Mouse (Mus musculus) layer of hippocampus, adult 8-10 months (tissue): ENCODE measurements around the gene Wdr81. TPM values are rescaled to one million over a fixed set of nuclear protein-coding genes. Genes with fewer than 3 reads are reported as not detected.

Source experiments
- DNase-seq, 2 experiments: peaks; one replicate each; pipeline ENCODE4 v3.0.0; 2022; ENCODE audit warnings: low spot score in 2 of 2
- total RNA-seq, 4 experiments: library from RNA; stranded (reverse); gene quantifications; 2 replicates each; pipeline ENCODE4 v1.2.4; 2022

Gene Wdr81
- total RNA-seq: 10 to 100 TPM; 23.5 to 25.3 (median 24.3) TPM

DNA sequence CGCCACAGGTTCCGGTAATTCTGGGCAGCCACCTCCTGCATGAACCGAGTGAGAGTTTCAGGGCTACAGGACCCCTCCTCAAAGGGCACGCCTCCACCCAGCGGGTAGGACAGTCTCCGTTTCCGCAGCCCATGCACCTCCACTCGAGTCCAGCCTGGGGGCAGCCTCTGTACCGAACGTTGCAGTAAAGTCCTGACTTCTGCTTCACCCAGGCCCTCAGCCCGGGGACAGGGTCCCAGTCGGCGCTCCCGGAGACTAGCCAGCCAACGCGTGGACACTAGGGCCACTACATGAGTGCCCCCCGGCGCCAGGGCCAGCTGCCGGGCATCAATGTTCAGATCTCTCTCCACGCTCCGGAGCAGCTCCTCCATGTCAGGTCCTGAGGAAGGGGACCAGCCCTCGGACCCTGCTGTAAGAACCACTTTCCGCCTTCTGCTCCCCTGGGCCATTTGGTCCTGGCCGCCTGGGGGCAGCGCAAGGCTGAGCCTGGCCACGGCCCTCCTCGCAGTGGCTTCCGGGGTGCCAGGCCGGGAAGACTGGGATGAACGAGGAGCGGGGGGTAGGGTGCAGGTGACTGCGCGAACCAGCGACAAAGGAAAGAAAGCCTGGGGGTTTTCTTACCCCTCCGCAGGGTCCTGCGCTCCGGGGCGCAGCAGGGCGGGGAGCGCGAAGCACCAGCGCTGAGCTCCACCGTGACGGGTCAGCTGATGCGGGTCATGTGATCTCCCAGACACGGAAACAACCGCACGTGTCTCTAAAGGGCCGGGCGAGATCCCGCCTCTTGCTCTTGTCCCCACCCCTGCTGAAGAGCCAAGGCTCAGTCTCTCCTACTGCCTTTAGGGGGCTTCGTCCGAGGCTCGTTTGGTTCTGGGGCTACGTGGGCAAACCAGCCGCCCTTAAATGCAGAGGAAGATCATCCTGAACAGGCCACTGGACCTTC lies at the start of gene Wdr81:
Wdr81 (minus strand) TSS at position 727 of the 940 bp plus-strand sequence.
- peak; percentile 85 to 88 for DNase-seq

DNA sequence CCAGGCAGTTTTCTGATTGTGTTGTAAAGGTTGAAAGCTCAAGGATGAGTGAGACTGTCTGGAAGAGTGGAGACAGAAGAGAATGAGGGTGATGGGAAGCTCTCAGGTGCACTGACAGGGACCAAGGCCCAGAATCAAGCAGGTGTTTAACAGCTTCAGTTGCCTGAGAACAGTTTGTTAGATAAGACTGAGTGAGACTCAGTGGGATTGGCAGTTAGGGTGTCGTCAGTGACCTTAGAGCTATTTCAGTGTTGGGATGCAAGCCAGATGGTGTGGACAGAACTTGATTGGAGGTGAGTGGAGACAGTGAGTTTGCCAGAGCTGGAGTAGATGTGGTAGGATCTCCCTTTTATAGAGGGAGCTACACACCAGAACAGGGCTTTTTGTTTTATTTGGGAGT lies 43.6 kb upstream of the Wdr81 start:
- no peak for DNase-seq

DNA sequence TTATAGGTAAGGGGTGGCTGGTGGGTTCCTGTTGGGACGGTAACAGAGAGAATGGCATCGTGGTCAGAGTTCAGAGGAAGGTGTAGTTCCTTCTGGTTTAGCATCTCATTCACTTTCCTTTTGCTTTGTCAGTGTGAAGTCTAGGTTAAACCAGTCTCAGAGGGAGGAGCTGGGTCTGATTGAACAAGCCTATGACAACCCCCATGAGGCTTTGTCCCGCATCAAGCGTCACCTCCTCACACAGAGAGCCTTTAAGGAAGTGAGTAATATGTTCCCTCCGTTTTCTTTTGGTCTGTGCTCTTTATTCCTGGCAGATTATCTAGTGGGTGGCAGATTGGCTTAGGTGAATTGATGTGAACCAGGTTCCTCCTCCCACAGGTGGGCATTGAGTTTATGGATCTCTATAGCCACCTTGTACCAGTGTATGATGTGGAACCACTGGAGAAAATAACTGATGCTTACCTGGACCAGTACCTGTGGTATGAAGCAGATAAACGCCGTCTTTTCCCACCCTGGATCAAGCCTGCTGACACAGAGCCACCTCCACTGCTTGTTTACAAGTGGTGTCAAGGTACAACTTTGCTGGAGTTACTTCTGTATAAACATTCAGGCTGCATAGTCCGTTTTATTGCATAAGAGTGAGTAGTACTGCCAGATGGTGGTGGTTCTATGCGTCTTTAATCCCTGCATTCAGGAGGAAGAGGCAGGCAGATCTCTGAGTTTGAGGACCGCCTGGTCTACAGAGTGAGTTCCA lies 40.0 kb upstream of the Wdr81 start:
- no peak for DNase-seq

DNA sequence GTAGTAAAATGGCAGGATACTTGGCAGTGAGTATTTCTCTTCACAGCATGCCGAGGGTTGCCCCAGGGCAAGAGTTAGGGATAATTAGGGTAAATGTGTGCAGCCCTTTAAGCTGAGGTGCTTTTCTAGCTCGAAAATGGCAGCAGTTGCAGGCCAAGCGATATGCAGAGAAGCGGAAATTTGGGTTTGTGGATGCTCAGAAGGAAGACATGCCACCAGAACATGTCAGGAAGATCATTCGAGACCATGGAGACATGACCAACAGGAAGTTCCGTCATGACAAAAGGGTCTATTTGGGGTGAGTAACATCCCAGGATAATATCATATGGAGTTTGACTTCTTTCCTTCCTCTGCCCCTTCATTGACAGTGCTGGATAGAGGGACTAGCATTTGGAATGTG lies 33.0 kb upstream of the Wdr81 start:
- no peak for DNase-seq

DNA sequence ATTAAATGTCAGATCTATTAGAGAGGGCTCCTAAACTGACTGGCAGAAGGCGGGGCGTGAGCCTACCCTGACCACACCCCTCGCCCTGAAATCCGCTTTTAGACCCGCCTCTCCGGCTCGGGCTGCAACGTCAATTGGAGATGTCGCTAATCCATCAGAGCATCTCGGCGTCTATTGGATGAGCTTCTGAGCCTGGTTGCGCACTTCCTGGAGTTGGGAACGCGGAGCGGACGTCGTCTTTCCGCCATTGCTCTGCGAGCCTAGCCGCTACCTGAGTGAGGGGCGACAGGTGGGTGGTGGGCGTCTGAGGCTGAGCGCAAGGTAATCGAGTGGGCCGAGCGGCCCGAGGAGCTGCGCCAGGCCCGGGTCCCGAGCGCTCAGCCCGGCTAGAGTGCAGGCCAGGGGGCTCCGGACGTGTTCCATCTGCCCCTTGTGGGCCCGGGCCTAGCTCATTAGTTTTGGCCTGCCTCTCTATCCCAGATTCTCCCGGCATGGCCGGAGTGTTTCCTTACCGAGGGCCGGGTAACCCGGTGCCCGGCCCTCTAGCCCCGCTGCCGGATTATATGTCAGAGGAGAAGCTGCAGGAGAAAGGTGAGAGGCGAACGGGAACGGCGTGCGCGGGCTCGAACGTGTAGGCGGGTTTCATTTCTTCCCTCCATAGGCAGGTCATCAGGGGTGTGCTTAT lies 32.2 kb upstream of the Wdr81 start, which contains the start of gene Prpf8:
Prpf8 (plus strand) TSS at position 216 of the 685 bp plus-strand sequence.
- DNase-seq: peak; percentile 98 to 99

DNA sequence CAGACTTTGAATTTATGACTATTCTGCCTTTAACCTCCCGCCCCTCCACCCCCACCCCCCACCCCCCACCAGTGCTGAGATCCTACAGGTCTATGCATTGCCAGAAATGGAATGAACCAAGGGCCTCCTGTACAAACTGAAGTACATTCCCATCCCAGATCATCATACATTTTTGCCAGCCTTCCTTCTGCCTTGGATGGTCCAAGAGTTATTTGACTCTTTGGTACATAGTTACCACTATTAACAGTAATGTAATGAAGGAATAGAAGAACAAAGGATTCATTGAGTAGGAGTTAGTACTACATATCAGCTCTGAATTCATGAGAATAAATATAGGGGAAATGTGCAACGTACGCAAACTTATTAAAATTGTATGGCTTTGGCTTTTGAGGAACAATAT lies 31.7 kb upstream of the Wdr81 start:
- no peak for DNase-seq

DNA sequence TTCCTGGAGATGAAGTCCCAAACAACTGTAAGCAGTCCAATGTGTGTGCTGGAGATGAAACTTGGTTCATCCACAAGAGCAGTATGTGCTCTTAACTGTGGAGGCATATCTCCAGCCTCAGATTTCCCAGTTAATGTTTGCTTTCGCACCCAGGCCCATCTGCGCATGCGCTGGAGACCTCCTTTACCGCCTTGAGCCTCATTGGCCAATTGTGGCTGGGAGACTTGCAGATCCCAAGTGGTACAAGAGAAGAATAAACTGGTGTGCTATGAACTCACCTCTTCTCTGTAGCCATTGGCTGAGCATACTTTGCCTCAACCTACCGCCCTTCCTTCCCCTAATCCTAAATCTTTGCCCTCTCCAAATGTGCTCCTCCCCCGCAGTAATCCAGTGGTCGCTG lies 18.9 kb upstream of the Wdr81 start:
- DNase-seq: no peak

DNA sequence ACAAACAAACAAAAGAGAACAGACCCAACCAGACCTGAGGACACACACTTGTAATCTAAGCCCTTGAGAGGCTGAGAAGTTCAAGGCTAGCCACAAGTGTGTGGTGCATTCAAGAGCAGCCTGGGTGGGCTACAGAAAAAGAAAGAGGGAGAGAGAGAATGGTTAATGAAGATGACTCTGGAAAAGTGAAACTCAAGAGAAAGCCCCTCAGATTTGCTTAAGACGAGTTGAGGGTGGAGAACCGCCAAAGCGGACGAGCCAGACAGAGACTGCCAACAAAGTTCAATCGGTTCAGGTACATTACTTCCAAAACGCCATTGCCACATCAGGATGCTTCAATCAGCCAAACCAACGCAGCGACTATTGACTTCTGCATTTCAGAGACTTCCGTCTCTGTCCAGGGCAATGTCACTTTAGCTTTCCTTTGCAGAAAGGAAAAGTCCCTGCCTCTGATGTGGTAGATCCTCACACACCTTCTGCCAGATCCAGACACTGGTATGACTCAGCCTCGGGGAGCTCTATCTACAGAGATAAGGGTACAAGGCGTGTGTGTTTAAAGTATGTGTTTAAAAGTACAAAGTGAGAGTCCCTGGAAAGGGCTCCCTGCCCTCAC lies 18.1 kb upstream of the Wdr81 start:
- no peak for DNase-seq

DNA sequence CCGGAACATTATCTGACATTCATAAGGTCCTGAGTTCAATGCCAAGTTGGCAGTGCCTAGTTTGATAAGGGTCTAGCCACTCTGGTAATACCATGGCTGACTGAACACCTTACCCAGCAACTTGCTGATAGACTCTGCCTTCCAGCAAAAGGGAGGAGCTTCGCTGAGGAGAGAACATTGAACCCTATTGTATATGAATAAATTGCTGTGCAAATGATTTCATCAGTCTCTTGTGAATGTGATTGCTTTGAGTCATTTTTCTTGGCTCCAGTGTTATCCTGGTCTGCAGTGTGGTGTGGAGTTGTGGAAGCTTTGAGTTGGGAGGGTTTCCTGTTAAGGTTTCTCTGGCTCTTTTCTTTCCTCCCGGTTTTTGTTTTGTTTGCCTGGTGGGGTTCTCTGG lies 16.2 kb upstream of the Wdr81 start:
- no peak for DNase-seq

DNA sequence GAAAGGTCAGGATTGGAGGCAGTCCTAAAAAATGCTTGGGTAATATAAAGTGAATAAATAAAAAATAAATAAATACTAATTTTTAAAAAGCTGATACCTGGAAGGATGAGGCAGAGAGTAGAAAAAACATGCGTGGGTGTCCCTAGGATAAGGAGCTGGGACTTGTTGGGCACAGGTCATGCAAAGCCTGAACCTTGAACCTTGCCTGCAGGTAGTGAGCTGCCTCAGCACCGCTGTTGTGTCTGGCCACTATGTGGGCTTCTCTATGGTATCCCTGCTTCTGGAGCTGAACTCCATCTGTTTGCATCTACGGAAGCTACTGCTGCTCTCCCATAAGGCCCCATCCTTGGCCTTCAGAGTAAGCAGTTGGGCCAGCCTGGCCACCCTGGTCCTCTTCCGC lies 14.7 kb upstream of the Wdr81 start:
- no peak for DNase-seq

DNA sequence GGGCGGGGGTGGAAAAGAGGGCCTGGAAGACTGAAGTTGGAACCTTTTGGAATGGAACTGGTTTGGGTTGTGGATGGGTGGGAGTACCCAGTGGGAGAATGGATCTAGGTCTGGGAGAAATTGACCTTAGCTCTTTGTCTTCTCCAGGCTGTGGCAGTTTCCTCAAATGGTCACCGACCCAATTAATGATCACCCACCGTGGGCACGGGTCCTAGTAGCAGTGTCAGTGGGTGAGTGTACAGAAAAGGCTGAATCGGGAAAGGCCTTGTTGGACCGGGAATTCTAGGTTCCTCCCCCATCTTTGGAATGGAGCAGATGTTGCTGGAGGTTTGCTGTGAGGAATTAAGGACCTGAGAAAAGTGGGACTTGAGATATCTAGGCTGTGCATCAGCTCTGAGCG lies 13.9 kb upstream of the Wdr81 start:
- DNase-seq: no peak

DNA sequence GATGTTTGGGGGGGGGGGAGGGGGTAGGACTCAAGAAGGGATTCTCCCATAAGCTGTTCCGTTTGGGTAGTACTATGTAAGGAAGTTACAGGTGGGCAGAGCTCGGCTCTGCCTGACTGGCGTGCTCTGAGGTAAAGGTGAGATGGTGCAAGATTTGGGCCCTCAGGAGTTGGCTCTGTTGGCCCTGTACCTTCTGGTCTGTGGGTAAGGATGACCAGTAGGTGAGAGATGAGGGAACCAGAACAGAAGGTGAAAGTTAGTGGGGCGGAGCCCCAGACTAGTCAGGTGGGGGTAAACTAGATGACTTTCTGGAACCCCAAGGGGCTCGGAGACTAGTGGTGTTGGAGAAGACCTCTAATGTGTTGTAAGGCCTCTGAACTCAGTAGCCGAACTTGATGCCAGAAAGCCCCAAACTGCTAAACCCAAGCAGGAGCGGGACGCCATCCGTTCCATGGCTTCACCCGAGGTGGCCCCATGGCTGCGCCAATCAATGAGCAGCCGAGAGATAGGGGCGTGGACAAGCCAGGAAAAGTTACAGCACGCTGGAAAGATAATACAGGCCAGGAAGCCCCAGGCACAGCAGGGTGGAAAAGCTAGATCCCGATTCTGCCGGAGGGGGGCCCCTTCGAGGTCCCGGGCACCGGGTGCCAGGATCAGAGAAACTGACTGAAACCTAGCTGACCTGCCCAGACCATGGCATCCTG lies 13.1 kb upstream of the Wdr81 start:
- no peak for DNase-seq

DNA sequence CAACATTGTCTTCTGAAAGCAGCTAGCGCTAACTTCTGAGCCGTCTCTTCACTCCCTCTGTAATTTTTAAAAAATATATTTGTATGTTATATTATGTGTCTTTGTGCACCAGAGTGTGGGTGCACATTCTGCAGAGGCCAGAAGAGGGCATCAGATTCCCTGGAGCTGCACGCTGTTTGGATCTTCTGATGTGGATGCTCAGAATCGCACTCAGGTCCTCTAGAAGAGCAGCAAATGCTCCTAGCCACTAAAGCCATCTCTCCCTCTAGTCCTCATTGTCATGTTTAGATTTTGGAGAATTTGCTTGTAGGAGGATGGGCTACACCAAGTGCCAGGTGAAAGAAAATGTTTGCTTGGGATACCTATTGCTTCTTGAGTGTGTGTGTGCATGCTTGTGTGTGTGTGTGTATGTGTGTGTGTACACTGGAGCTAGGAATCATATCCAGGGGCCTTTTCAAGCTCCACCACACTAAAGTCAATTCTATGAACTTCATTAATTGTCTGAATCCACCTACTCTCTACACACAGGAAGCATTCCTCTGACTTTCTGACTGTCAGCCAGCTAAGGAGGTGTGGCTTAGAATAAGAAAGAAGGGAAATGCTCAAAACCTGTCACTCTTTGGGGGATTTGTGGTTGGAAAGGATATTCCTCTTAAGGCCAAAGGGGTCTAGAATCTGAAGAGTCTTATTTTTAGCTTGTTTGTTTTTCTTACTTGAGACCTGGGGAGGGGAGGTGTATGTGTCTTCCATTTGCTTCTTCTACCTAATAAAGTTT lies 12.4 kb upstream of the Wdr81 start:
- no peak for DNase-seq

DNA sequence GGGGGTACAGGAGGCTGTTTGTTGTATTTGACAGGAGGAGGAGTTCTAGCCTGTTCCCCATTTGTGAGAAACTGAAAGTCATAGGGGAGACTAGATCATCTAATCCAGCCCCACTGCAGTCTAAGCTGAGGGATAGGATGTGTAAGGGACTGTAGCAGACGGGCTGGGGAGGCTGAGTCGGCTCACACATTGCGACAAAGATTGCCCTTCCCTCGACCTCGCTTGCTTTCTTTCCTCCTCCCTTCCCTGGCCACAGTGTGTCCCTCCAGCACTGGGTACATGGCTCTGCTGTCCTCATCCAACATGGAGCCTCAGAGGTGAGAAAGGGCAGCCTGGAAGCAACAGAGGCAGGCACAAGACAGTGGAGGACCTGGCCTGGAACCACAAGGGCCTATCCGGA lies 10.5 kb upstream of the Wdr81 start:
- no peak for DNase-seq

DNA sequence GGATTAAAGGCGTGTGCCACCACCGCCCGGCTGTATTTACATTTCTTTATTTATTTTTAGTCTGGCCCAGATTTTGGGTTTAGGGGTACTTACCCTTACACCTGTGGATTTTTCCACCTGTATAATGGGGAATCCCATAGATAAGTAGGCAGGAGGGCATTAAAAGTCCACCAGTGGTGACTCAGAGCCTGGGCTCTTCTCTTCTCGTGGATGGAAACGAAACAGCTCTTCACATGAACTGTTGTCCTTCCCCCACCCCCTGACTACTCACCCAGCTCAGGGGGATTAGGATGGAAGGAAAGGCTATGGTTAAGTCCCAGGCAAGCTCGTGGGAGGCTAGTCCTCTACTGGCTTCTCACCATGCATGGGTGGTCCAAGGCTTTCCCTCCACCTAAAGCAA lies 9.9 kb upstream of the Wdr81 start:
- DNase-seq: no peak

DNA sequence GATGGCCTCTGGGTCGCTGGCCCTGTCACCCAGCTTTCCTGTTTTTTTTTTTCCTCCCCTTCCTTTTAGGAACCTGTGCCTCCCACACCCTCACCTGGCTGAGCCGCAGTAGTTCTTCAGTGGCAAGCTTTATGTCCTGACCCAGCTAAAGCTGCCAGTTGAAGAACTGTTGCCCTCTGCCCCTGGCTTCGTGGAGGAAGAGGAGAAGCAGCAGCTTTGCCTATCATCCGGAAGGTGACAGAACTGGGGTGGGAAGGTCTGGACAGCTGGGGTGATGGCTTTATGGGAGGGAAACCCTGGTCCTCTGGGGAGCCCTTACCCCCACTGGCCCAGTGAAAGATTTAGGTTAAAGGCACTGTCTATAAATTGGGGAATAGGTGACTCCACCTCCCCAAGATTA lies 9.1 kb upstream of the Wdr81 start:
- no peak for DNase-seq

DNA sequence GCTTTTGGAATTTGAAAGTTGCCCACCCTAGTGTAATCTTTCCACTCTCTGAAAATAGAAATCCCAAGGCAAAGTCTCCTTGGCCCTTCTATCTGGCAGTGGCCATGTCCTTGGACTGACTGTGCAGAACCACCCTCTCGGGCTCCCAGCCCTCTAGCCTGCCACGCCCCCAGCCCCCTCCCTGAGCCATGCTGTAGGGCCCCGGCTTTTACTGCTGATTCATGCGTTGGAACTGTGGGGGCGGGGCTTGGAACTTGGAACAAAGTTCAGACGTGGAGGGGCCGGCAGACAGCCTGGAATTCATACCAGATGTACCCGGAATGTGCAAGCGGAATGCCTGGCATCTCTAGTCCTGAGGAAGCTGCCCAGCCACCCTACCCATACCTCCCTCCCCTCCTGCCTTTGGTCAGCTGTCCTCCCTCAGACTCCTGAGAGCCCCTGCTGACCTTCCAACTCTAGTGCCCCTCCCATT lies 8.4 kb upstream of the Wdr81 start:
- no peak for DNase-seq

DNA sequence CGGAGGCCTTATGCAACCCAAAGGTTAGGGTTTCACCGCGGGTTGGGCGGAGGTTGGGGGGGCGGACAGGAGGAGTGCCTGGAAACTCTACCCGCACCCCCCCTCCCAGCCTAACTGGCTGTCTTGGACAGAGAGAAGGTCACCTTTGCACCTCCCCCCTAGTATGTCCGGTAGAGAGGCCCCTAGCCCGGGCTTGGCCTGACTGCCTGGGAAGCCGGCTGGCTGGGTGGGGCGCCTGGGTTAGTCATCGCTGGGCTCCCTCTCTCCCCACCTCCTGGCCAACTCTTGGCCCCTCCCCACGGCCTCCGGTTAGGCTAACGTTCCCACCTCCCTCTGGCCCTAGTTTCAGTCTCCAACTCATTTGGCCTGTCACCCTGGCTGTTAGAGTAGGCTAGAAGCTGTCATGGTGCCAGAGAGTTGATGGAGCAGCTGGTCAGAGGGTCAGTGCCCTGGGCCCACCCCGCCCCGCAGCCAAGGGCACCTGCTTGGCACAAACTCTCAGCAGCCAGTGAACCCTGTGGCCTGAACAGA lies 7.8 kb upstream of the Wdr81 start:
- DNase-seq: peak in 1 of 2 experiments; percentile 39

DNA sequence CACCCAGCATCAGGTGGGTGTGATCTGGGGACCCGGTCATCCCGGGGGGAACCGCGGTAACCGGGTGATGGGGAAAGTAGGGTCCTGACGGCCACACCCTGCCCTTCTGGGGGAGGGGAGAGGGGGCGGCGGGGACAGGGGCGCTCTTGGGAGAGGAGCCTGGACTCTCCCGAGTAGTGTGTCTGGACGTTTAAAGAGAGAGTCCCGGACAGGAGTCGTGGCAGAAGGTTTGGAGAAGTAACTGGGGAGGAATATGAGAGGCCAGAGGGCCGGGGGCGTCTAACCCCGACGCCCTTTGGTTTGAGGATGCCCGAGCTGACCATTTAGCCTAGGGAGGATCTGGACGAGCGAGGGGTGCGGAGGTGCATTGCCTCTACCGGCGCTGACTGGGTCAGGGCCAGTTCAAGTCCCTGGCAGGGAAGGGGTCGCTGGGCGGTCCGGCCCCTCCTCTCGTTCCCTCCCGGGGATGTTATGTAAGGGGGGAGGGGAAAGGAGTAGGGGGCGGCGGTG lies 7.3 kb upstream of the Wdr81 start:
- no peak for DNase-seq
